Mouse (Mus musculus) erythroblast, embryonic 14.5 days (primary cell): ENCODE data around the gene Ang5.

Experiments
- GATA1 ChIP-seq: IDR thresholded peaks from 2 replicates; pipeline ENCODE4 v1.6.1; 2012; ENCODE audit warnings: low read length, inconsistent platforms, mixed read lengths
- TAL1 ChIP-seq: IDR thresholded peaks from 3 replicates; pipeline ENCODE4 v1.6.1; 2012; ENCODE audit warnings: low read length, inconsistent platforms, mixed read lengths

- TF ChIP-seq GATA1, result no peak
- no peak for TF ChIP-seq TAL1
Measured at GRCm38 (mm10) chr14:44002169-44002568, 45.3 kb downstream of the Ang5 start, which contains the start of gene Ang6.
